Mouse (Mus musculus) forebrain, embryonic 12.5 days (tissue): ENCODE results near the gene Leo1. TPM values are rescaled to one million over a fixed set of nuclear protein-coding genes. Genes with fewer than 3 reads are reported as not detected.
A peak's percentile ranks its signal among the peaks of the same experiment; 100 is the strongest.
"Not testable (repeated sequence)": the region's sequence is repeated elsewhere in the genome, so short reads cannot be mapped to it uniquely, and the experiment has no call there.

Experiments used
- ATAC-seq: fragments of 200-750 bp; cut with Nextera tagmentation; 2 replicates; pipeline ENCODE4 v1.8.0; 2017; ENCODE audit warnings: moderate TSS enrichment; ENCODE audit not compliant: low FRiP score
- H3K27ac ChIP-seq: fragments of 300-500 bp; sonication (generic); 2 replicates; pipeline ENCODE4 v1.5.1; 2016; ENCODE audit warnings: mild to moderate bottlenecking
- H3K27me3 ChIP-seq: fragments of 300-500 bp; sonication (generic); 2 replicates; pipeline ENCODE4 v1.6.1; 2016; ENCODE audit warnings: mild to moderate bottlenecking
- H3K36me3 ChIP-seq: fragments of 300-500 bp; sonication (generic); replicated peaks from 2 replicates; pipeline ENCODE4 v1.6.1; 2016; ENCODE audit warnings: mild to moderate bottlenecking
- H3K4me1 ChIP-seq: fragments of 300-500 bp; sonication (generic); 2 replicates; pipeline ENCODE4 v1.6.1; 2016
- H3K4me2 ChIP-seq: fragments of 300-500 bp; sonication (generic); 2 replicates; pipeline ENCODE4 v1.6.1; 2016; ENCODE audit warnings: mild to moderate bottlenecking, moderate library complexity
- H3K4me3 ChIP-seq: fragments of 300-500 bp; sonication (generic); replicated peaks from 2 replicates; pipeline ENCODE4 v1.5.1; 2016; ENCODE audit warnings: mild to moderate bottlenecking
- H3K9ac ChIP-seq: fragments of 300-500 bp; sonication (generic); 2 replicates; pipeline ENCODE4 v1.6.1; 2016; ENCODE audit warnings: mild to moderate bottlenecking
- H3K9me3 ChIP-seq: fragments of 300-500 bp; sonication (generic); 2 replicates; pipeline ENCODE4 v1.6.1; 2016
- WGBS: fragments of 180-500 bp; shearing (Covaris S2); methylation state at CpG from one replicate; pipeline ENCODE4 v1.1.7; 2016; 5-methylcytosine and 5-hydroxymethylcytosine counted together
- polyA plus RNA-seq: library from polyadenylated mRNA; unstranded; fragments of >200 nt; fragmentation: Nextera tagmentation; extraction: Ambion mirVana; gene quantifications from 2 replicates; pipeline ENCODE4 v1.2.1, GENCODE M21; 2016

The Leo1 gene
- polyA plus RNA-seq, 1 experiment from 2014 or later = 55.1 TPM

- H3K4me1 ChIP-seq = peaks cover 1% of the 10 kb centered on the region
- no peak overlapping the region for H3K27ac ChIP-seq
- H3K4me2 ChIP-seq = no peak overlapping the region
- H3K27me3 ChIP-seq = no peaks in the 10 kb centered on the region
- no peak overlapping the region for H3K4me3 ChIP-seq
- H3K9ac ChIP-seq = no peak overlapping the region
- ATAC-seq = no peak
- H3K9me3 ChIP-seq = no peaks in the 10 kb centered on the region
- 90% methylated on average over 3 of the region's 3 CpGs for WGBS
- H3K36me3 ChIP-seq = peaks cover 70% of the 10 kb centered on the region
These were observed 6.7 kb downstream of the Leo1 start for GRCm38 (mm10) chr9:75448021-75448420.

- no peaks in the 10 kb centered on the region for H3K4me1 ChIP-seq
- H3K27me3 ChIP-seq = no peaks in the 10 kb centered on the region
- H3K4me3 ChIP-seq = no peak overlapping the region
- ATAC-seq = no peak
- H3K36me3 ChIP-seq = peaks cover 89% of the 10 kb centered on the region
- no peaks in the 10 kb centered on the region for H3K9me3 ChIP-seq
- H3K4me2 ChIP-seq = no peak overlapping the region
- 96% methylated on average over 2 of the region's 2 CpGs for WGBS
- no peak overlapping the region for H3K9ac ChIP-seq
- H3K27ac ChIP-seq = no peak overlapping the region
These were observed 12.7 kb downstream of the Leo1 start for GRCm38 (mm10) chr9:75453994-75454393.

DNA sequence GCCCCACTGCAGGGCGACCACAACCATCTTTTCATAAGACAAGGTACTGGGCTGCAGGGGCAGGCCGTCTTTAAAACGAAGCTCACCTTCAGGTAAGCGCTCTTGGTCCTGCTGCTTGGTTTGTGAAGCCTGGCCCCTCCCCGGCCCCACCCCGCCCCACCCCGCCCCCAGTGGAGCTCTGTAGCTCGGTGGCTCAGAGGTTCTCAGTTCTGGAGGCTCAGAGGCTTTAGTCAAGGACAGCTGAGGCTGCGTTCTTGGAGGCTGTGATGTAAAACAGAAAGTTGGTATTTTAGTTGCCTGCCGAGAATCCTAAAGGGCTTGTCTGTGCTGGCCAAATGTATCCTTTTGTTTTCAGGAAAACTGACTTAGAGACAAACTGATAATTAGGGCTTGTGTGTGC, 14.4 kb downstream of the Leo1 start:
- Histone ChIP-seq H3K36me3 (peaks cover 95% of the 10 kb centered on the region), H3K27ac (no peak overlapping the region), H3K9ac (no peak overlapping the region), H3K4me1 (no peaks in the 10 kb centered on the region), H3K27me3 (no peaks in the 10 kb centered on the region), H3K9me3 (no peaks in the 10 kb centered on the region), H3K4me3 (no peak overlapping the region), H3K4me2 (no peak overlapping the region)
- no peak for ATAC-seq
- 84% methylated on average over 10 of the region's 10 CpGs for WGBS

DNA sequence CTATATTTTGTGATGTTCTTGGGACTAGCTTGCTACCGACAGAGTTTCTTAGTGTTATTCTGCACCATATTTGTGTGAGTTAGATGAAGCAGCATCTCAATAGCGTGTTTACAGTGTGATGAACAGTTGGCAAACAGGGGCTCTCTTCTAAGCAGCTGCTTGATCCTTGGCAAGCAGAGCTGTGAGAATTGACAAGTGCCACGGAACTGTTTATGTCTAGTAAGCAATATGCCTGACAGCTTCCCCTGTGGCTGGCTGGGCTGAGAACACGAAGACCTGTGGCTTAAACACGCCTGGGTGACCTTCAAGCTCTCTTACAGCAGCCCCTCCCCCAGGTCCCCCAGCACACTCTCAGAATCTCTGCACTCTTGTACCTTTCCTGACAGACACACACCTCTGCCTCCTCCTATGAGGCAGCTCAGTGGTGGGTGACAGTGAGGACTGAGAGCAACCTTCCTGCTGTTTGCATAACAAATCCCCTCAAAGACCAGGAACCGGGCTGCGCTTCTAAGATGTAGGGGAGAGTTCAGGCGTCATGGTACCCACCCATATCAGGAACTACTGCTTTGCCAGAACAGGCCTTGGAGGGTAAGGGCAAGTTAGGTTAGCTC, 21.8 kb downstream of the Leo1 start:
- Histone ChIP-seq H3K27ac (no peak overlapping the region), H3K36me3 (peaks cover 94% of the 10 kb centered on the region), H3K9ac (no peak overlapping the region), H3K4me2 (no peak overlapping the region), H3K4me3 (no peak overlapping the region), H3K27me3 (no peaks in the 10 kb centered on the region), H3K4me1 (no peaks in the 10 kb centered on the region), H3K9me3 (no peaks in the 10 kb centered on the region)
- WGBS = 87% methylated on average over 8 of the region's 8 CpGs
- no peak for ATAC-seq

DNA sequence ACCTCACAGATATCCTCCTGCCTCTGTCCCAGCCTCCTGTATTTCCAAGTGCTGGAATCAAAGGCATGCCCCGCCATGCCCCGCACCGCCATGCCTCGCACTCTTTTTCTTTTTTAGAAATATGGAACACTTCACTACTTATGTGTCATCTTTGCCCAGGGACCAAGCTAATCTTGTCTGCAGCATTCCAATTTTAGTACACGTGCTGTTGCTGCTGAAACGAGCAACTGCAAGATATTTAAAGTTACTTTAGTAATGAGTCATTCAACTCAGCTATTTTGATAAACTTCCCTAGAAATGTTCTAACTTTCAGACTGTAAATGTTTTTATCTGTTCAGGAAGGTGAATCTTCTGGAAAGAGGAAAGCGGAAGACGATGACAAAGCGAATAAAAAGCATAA, 24.5 kb downstream of the Leo1 start:
- Histone ChIP-seq H3K27ac (no peak overlapping the region), H3K9me3 (no peaks in the 10 kb centered on the region), H3K9ac (no peak overlapping the region), H3K4me2 (no peak overlapping the region), H3K36me3 (peaks cover 77% of the 10 kb centered on the region), H3K4me1 (no peaks in the 10 kb centered on the region), H3K4me3 (no peak overlapping the region), H3K27me3 (no peaks in the 10 kb centered on the region)
- ATAC-seq = no peak
- 95% methylated on average over 9 of the region's 9 CpGs for WGBS

GRCm38 (mm10) chr9:75466641-75467040, 25.3 kb downstream of the Leo1 start:
- 94% methylated on average over 4 of the region's 4 CpGs for WGBS
- H3K4me3 ChIP-seq = no peak overlapping the region
- ATAC-seq = no peak
- H3K36me3 ChIP-seq = peaks cover 76% of the 10 kb centered on the region
- no peaks in the 10 kb centered on the region for H3K4me1 ChIP-seq
- no peaks in the 10 kb centered on the region for H3K9me3 ChIP-seq
- H3K27me3 ChIP-seq = no peaks in the 10 kb centered on the region
- no peak overlapping the region for H3K27ac ChIP-seq
- no peak overlapping the region for H3K9ac ChIP-seq
- no peak overlapping the region for H3K4me2 ChIP-seq

DNA sequence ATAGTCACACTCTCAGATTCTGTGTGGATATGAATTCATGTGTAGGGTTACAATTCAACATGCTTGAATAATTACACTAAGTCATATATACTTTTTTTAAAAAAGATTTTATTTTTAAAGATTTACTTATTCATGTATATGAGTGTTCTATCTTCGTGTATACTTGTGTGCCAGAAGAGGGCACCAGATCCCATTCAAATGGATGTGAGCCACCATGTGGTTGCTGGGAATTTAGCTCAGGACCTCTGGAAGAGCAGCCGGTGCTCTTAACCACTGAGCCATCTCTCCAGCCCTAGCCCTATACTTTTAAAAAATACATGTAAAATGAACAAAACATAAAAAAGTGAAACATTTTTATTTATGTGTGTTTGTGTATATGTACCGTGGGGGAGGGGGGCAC, 26.3 kb downstream of the Leo1 start:
- Histone ChIP-seq H3K27me3 (no peaks in the 10 kb centered on the region), H3K36me3 (peaks cover 72% of the 10 kb centered on the region), H3K4me3 (no peak overlapping the region), H3K27ac (no peak overlapping the region), H3K9ac (no peak overlapping the region), H3K9me3 (no peaks in the 10 kb centered on the region), H3K4me2 (no peak overlapping the region), H3K4me1 (no peaks in the 10 kb centered on the region)
- 92% methylated on average over 3 of the region's 3 CpGs for WGBS
- no peak for ATAC-seq

- H3K27ac ChIP-seq = no peak overlapping the region
- H3K27me3 ChIP-seq = no peaks in the 10 kb centered on the region
- ATAC-seq = no peak
- no peak overlapping the region for H3K4me2 ChIP-seq
- no peaks in the 10 kb centered on the region for H3K4me1 ChIP-seq
- no peak overlapping the region for H3K9ac ChIP-seq
- H3K4me3 ChIP-seq = no peak overlapping the region
- H3K9me3 ChIP-seq = no peaks in the 10 kb centered on the region
- H3K36me3 ChIP-seq = peaks cover 70% of the 10 kb centered on the region
- 85% methylated on average over 14 of the region's 14 CpGs for WGBS
These were observed 27.0 kb downstream of the Leo1 start for GRCm38 (mm10) chr9:75468297-75468696.

DNA sequence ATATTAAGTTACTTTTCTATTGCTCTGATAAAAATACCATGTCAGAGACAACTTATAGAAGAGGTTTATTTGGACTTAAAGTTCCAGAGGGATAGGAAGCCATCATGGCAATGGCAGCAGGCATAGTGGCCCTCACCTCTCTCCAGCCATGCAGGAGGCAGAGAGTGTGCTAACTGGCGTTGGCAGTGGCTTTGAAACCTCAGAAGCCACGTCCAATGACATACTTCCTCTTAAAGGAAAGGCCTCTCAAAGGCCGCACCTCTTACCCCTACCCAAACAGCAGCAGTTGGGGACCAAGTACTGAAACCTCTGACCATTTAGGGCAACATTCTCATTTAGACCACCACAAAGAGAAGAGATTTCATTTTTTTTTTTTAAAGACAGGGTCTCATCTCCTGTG, 35.9 kb downstream of the Leo1 start:
- Histone ChIP-seq H3K4me1 (no peaks in the 10 kb centered on the region; the same call in 1 of the 2 replicates), H3K9me3 (no peaks in the 10 kb centered on the region), H3K4me3 (no peak overlapping the region), H3K9ac (no peak overlapping the region), H3K27me3 (no peaks in the 10 kb centered on the region), H3K36me3 (peaks cover 14% of the 10 kb centered on the region), H3K4me2 (no peak overlapping the region), H3K27ac (no peak overlapping the region)
- no peak for ATAC-seq
- WGBS = 65% methylated on average over 3 of the region's 3 CpGs

DNA sequence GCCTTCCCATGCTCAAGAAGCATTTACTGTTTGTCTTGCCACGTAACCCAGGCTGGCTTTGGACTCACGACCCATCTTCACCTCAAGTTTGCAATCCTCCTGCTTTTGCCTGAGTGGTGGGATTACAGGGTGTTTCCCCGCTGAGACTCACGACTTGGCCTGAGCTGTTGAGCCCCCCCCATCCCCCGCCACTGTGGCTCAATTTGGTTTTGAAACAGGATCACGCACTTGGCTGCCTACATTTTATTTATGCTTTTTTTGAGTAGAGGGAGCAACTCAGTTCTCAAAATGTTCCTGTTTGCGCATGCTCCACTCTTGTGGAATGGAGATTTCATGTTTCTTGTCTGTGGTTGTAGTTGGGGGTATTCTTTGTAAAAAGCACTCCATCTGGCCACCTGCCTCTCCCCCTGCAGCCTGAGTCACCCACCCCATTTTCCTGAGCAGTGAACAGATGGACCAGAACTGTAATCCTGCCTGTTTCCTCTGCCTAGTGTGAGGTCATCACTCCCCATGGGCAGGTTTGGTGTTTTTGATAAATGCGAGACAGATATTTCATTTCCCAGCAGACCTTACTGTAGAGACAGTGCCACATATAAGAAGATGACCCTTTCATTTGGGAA, 37.9 kb downstream of the Leo1 start:
- no peaks in the 10 kb centered on the region for H3K27me3 ChIP-seq
- no peak overlapping the region for H3K9ac ChIP-seq
- ATAC-seq = no peak
- no peak overlapping the region for H3K4me3 ChIP-seq
- H3K27ac ChIP-seq = peak overlapping the region; percentile 46; the same call in 1 of the 2 replicates
- 63% methylated on average over 8 of the region's 8 CpGs for WGBS
- peaks cover 2% of the 10 kb centered on the region; the same call in 1 of the 2 replicates for H3K36me3 ChIP-seq
- H3K9me3 ChIP-seq = no peaks in the 10 kb centered on the region
- H3K4me2 ChIP-seq = no peak overlapping the region
- no peaks in the 10 kb centered on the region; the same call in 1 of the 2 replicates for H3K4me1 ChIP-seq

GRCm38 (mm10) chr9:75480536-75481075, 39.3 kb downstream of the Leo1 start:
- Histone ChIP-seq H3K9me3 (no peaks in the 10 kb centered on the region), H3K4me2 (no peak overlapping the region), H3K36me3 (0 out of 2 replicates have a peak, but pooled peaks cover 10% of the 10 kb centered on the region), H3K9ac (no peak overlapping the region), H3K4me1 (no peaks in the 10 kb centered on the region; the same call in 1 of the 2 replicates), H3K4me3 (no peak overlapping the region), H3K27me3 (no peaks in the 10 kb centered on the region), H3K27ac (no peak overlapping the region)
- ATAC-seq = no peak
- WGBS = 87% methylated on average over 5 of the region's 5 CpGs

DNA sequence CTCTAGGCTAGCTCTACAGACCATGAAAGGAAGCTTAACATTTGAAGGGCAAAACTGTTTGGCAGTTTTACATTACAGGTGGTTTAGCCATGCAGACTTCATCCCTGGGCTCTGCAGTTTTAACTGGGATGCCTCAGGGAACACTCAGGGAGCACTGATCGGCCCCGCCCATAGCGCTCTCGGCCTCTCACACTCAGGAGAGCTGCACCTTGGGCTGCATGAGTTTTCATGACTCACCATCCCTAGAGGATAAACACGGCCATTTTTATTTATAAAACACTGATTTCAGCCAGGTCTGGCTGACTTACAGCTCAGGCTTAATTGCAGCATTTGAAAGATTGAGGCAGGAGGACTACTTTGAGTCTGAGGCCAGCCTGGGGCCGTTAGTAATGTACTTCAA, 43.9 kb downstream of the Leo1 start:
- Histone ChIP-seq H3K4me3 (no peak overlapping the region), H3K36me3 (0 out of 2 replicates have a peak, but pooled peaks cover 10% of the 10 kb centered on the region), H3K9ac (no peak overlapping the region), H3K27me3 (no peaks in the 10 kb centered on the region), H3K9me3 (no peaks in the 10 kb centered on the region), H3K27ac (no peak overlapping the region), H3K4me2 (no peak overlapping the region), H3K4me1 (no peaks in the 10 kb centered on the region)
- ATAC-seq = no peak
- WGBS = 89% methylated on average over 6 of the region's 6 CpGs

DNA sequence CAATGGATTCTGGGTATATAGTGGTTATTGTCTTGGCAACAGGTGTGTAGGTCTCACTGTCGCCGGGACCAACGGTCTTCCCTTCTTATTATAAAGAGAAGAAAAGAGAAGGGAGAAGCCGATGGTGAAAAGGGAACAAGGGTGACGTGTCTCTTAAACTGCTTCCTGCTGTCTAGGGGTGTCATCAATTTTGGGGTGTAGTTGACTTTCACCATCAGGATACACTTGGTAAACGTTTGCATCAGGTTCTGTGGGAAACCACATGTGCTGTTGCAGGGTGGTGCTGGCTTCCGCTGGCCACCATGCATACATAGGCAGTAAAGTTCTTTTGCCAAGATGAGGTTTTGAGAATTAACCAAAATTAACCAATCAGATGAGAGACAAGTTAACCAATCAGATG, 46.9 kb downstream of the Leo1 start:
- H3K4me2 ChIP-seq, H3K27ac ChIP-seq, H3K4me1 ChIP-seq, ATAC-seq, H3K9me3 ChIP-seq, H3K27me3 ChIP-seq, H3K9ac ChIP-seq, H3K4me3 ChIP-seq: not testable (repeated sequence)
- 92% methylated on average over 7 of the region's 7 CpGs for WGBS
- 0 out of 2 replicates have a peak, but pooled peaks cover 10% of the 10 kb centered on the region for H3K36me3 ChIP-seq
